Mouse (Mus musculus): Measurements from ENCODE around the gene Setd1b. TPM values are rescaled to one million over a fixed set of nuclear protein-coding genes. Genes with fewer than 3 reads are reported as not detected.

Setd1b gene
- total and polyA plus RNA-seq, 3 experiments, result 2.1 to 90.6 (median 76.7) TPM

DNA sequence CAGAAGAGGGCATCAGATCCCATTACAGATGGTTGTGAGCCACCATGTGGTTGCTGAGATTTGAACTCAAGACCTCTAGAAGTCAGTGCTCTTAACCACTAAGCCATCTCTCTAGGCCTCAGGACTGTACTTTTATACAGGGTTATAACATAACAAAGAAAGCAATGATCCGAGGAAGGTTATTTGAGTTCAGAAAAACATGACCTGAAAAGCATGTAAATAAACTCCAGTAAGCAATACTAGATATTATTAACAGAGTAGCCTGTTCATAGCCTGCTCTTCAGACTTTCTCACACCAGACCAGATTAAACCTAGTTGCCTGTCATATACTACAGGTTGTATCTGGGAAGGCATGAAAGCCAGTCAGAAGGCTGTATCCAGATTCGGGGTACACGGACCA, 45.3 kb downstream of the Setd1b start:
- TF ChIP-seq CTCF (IDR thresholded peaks at IDR 0.05; ENCODE audit: low read depth, low read length), result no peak
- no peak for TF ChIP-seq POLR2AphosphoS5 (IDR thresholded peaks at IDR 0.05; ENCODE audit: insufficient replicate concordance, low read depth, low read length)
- no peak for TF ChIP-seq TAL1 (conservative IDR thresholded peaks at IDR 0.05; ENCODE audit: low read depth, low read length)
- TF ChIP-seq GATA1 (IDR thresholded peaks at IDR 0.05; ENCODE audit: borderline replicate concordance, low read length), result no peak
- TF ChIP-seq GATA2 (IDR thresholded peaks at IDR 0.05; ENCODE audit: borderline replicate concordance, low read depth, low read length), result no peak
- Histone ChIP-seq H3K4me1 (ENCODE audit: insufficient read depth, low read depth, low read length) (no peaks in the 10 kb centered on the region), H3K4me3 (ENCODE audit: low read depth, low read length) (no peak overlapping the region), H3K36me3 (replicated peaks) (no peaks in the 10 kb centered on the region), H3K9me3 (replicated peaks) (no peaks in the 10 kb centered on the region), H3K27me3 (ENCODE audit: insufficient read depth, low read length) (peaks cover 34% of the 10 kb centered on the region)
- DNase-seq (ENCODE audit: low spot score), result no peak
- ATAC-seq (ENCODE audit: extremely low read depth, insufficient number of reproducible peaks, low FRiP score, poor library complexity, severe bottlenecking), result no peak

DNA sequence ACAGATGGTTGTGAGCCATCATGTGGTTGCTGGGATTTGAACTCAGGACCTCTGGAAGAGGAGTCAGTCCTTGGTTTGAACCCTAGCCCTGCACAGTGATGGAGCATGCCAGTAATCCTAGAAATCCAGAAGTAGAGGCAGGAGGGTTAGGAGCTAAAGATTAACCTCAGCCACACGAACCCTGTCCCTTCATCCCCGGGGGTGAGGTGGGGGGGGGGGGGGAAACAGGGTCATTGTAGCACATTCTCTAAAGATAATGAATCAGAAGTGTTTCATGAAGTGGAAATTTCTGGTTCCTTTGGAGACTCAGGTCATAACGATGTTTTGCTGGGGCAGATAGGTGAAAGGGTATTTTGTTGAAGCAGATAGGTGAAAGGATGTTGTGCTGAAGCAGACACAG, 48.9 kb downstream of the Setd1b start:
- H3K36me3 ChIP-seq (replicated peaks), result no peaks in the 10 kb centered on the region
- no peak overlapping the region for H3K4me3 ChIP-seq (ENCODE audit: low read depth, low read length)
- ATAC-seq (ENCODE audit: extremely low read depth, insufficient number of reproducible peaks, low FRiP score, poor library complexity, severe bottlenecking) (no peak), DNase-seq (ENCODE audit: low spot score) (no peak)
- H3K4me1 ChIP-seq (ENCODE audit: insufficient read depth, low read depth, low read length), result peaks cover 6% of the 10 kb centered on the region; the same call in 1 of the 2 replicates
- TF ChIP-seq GATA1 (IDR thresholded peaks at IDR 0.05; ENCODE audit: borderline replicate concordance, low read length) (no peak), GATA2 (IDR thresholded peaks at IDR 0.05; ENCODE audit: borderline replicate concordance, low read depth, low read length) (no peak), POLR2AphosphoS5 (IDR thresholded peaks at IDR 0.05; ENCODE audit: insufficient replicate concordance, low read depth, low read length) (no peak), CTCF (IDR thresholded peaks at IDR 0.05; ENCODE audit: low read depth, low read length) (no peak)
- no peaks in the 10 kb centered on the region for H3K9me3 ChIP-seq (replicated peaks)
- H3K27me3 ChIP-seq (ENCODE audit: insufficient read depth, low read length), result peaks cover 18% of the 10 kb centered on the region

DNA sequence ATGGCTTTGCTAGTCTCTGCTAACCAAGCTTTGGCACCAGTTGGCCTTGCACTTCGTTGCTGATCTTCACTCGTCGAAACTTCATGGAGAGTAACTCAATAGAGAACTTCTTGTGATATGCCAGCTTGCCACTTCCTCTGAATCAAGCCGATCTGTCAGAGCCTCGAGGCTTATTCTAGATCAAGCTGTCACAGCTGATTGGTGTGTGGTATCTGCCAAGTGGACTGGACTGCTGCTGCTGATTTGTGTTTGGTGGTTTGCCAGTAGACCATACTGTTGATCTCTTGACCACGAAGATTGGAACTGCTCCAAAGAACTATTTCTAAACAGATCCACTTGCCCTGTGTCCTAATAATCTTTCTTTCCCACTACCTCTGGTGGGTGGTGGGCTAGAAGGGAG, 49.4 kb downstream of the Setd1b start:
- TF ChIP-seq POLR2AphosphoS5 (IDR thresholded peaks at IDR 0.05; ENCODE audit: insufficient replicate concordance, low read depth, low read length) (no peak), CTCF (IDR thresholded peaks at IDR 0.05; ENCODE audit: low read depth, low read length) (no peak), GATA2 (IDR thresholded peaks at IDR 0.05; ENCODE audit: borderline replicate concordance, low read depth, low read length) (no peak), GATA1 (IDR thresholded peaks at IDR 0.05; ENCODE audit: borderline replicate concordance, low read length) (no peak), TAL1 (conservative IDR thresholded peaks at IDR 0.05; ENCODE audit: low read depth, low read length) (no peak)
- Histone ChIP-seq H3K36me3 (replicated peaks) (no peaks in the 10 kb centered on the region), H3K27me3 (ENCODE audit: insufficient read depth, low read length) (peaks cover 16% of the 10 kb centered on the region), H3K4me1 (ENCODE audit: insufficient read depth, low read depth, low read length) (peaks cover 6% of the 10 kb centered on the region; the same call in 1 of the 2 replicates), H3K9me3 (replicated peaks) (no peaks in the 10 kb centered on the region), H3K4me3 (ENCODE audit: low read depth, low read length) (no peak overlapping the region)
- no peak for ATAC-seq (ENCODE audit: extremely low read depth, insufficient number of reproducible peaks, low FRiP score, poor library complexity, severe bottlenecking)
- DNase-seq (ENCODE audit: low spot score), result no peak

DNA sequence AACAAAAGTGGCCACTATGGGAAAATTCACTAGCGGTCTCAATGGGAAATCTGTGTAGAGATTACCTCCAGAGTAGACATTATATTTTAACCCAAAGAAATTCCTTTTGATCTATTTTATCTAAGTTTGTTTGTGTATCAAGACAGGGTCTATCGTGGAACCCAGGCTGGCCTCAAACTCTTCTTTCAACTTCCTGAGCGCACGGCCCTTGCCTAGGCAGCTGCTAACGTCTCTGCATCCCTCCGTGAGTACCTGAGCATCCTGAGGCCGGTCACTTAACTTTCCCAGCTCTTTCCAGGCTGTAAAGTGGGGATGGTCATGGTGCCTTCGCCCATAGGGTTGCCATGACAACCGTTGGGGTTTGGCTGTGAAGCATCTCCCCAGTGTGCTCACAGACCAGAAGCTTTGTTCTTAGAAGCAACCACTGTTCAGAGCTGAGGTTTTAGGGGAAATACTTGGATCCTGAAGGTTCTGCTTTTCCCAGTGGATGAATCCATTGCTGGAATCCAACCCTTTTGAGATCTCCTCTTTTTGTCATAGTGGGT, 50.7 kb downstream of the Setd1b start:
- no peak for DNase-seq (ENCODE audit: low spot score)
- no peak for ATAC-seq (ENCODE audit: extremely low read depth, insufficient number of reproducible peaks, low FRiP score, poor library complexity, severe bottlenecking)
- H3K36me3 ChIP-seq (replicated peaks), result no peaks in the 10 kb centered on the region
- H3K27me3 ChIP-seq (ENCODE audit: insufficient read depth, low read length), result peaks cover 18% of the 10 kb centered on the region
- H3K4me3 ChIP-seq (ENCODE audit: low read depth, low read length), result no peak overlapping the region
- H3K4me1 ChIP-seq (ENCODE audit: insufficient read depth, low read depth, low read length), result peaks cover 6% of the 10 kb centered on the region; the same call in 1 of the 2 replicates
- TF ChIP-seq CTCF (IDR thresholded peaks at IDR 0.05; ENCODE audit: low read depth, low read length), result no peak
- no peak for TF ChIP-seq GATA1 (IDR thresholded peaks at IDR 0.05; ENCODE audit: borderline replicate concordance, low read length)
- TF ChIP-seq GATA2 (IDR thresholded peaks at IDR 0.05; ENCODE audit: borderline replicate concordance, low read depth, low read length), result no peak
- TF ChIP-seq POLR2AphosphoS5 (IDR thresholded peaks at IDR 0.05; ENCODE audit: insufficient replicate concordance, low read depth, low read length), result no peak
- no peak for TF ChIP-seq TAL1 (conservative IDR thresholded peaks at IDR 0.05; ENCODE audit: low read depth, low read length)
- no peaks in the 10 kb centered on the region for H3K9me3 ChIP-seq (replicated peaks)

DNA sequence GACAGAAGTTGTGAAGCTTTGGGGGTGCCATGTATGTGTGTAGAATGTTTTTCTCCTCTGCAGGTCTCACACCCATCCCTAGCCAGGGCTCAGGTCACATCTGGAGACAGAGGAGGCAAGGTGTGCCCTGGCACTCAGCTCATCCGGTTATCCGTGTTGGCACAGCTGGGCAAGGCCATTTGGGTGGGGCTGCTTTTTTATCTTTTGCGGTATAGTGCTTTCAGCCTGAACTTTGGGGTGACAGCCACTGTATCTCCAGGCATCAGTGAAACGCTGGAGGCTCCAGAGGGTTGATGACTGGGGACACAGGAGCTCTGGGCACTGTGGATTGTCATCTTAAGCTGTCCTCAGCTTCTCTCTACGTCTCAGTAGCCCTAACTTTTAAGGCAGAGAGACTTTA, 51.4 kb downstream of the Setd1b start:
- no peaks in the 10 kb centered on the region for H3K36me3 ChIP-seq (replicated peaks)
- no peak for DNase-seq (ENCODE audit: low spot score)
- no peaks in the 10 kb centered on the region for H3K9me3 ChIP-seq (replicated peaks)
- no peak overlapping the region for H3K4me3 ChIP-seq (ENCODE audit: low read depth, low read length)
- ATAC-seq (ENCODE audit: extremely low read depth, insufficient number of reproducible peaks, low FRiP score, poor library complexity, severe bottlenecking), result no peak
- TF ChIP-seq TAL1 (conservative IDR thresholded peaks at IDR 0.05; ENCODE audit: low read depth, low read length) (no peak), GATA1 (IDR thresholded peaks at IDR 0.05; ENCODE audit: borderline replicate concordance, low read length) (no peak), CTCF (IDR thresholded peaks at IDR 0.05; ENCODE audit: low read depth, low read length) (no peak), POLR2AphosphoS5 (IDR thresholded peaks at IDR 0.05; ENCODE audit: insufficient replicate concordance, low read depth, low read length) (no peak), GATA2 (IDR thresholded peaks at IDR 0.05; ENCODE audit: borderline replicate concordance, low read depth, low read length) (no peak)
- H3K4me1 ChIP-seq (ENCODE audit: insufficient read depth, low read depth, low read length), result peaks cover 6% of the 10 kb centered on the region; the same call in 1 of the 2 replicates
- H3K27me3 ChIP-seq (ENCODE audit: insufficient read depth, low read length), result peaks cover 14% of the 10 kb centered on the region; the same call in 1 of the 2 replicates

DNA sequence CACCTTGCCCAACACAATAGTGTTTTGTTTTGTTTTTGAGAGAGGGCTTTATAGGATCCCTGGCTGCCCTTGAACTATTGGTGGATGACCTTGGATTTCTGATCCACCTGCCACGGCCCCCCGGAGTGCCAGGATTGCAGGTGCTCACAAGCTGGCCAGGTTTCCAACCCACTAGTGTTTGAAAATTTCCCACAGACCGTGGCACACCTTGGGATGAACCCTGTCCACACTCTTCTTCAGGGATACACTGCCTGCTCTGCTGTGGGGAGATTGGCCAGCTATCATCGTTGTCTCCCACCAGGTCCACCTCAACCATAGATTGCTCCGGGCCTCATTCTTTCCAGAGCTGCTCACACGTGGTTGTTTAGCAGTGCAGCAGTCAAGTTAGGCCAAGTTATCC, 52.9 kb downstream of the Setd1b start:
- H3K4me3 ChIP-seq (ENCODE audit: low read depth, low read length), result no peak overlapping the region
- DNase-seq (ENCODE audit: low spot score), result no peak
- H3K27me3 ChIP-seq (ENCODE audit: insufficient read depth, low read length), result 0 out of 2 replicates have a peak, but pooled peaks cover 8% of the 10 kb centered on the region
- H3K9me3 ChIP-seq (replicated peaks), result no peaks in the 10 kb centered on the region
- no peak for ATAC-seq (ENCODE audit: extremely low read depth, insufficient number of reproducible peaks, low FRiP score, poor library complexity, severe bottlenecking)
- TF ChIP-seq TAL1 (conservative IDR thresholded peaks at IDR 0.05; ENCODE audit: low read depth, low read length), result no peak
- no peak for TF ChIP-seq GATA1 (IDR thresholded peaks at IDR 0.05; ENCODE audit: borderline replicate concordance, low read length)
- TF ChIP-seq CTCF (IDR thresholded peaks at IDR 0.05; ENCODE audit: low read depth, low read length), result no peak
- TF ChIP-seq GATA2 (IDR thresholded peaks at IDR 0.05; ENCODE audit: borderline replicate concordance, low read depth, low read length), result no peak
- TF ChIP-seq POLR2AphosphoS5 (IDR thresholded peaks at IDR 0.05; ENCODE audit: insufficient replicate concordance, low read depth, low read length), result no peak
- no peaks in the 10 kb centered on the region for H3K36me3 ChIP-seq (replicated peaks)
- peaks cover 6% of the 10 kb centered on the region; the same call in 1 of the 2 replicates for H3K4me1 ChIP-seq (ENCODE audit: insufficient read depth, low read depth, low read length)
